Mouse (Mus musculus) liver, embryonic 14.5 days (tissue): ENCODE results near the gene P2ry6.

Experiments
- CTCF ChIP-seq: IDR thresholded peaks from 2 replicates; pipeline ENCODE4 v1.5.1; 2016; ENCODE audit warnings: antibody characterized with exemption, low read depth, control low read depth
- EP300 ChIP-seq: IDR thresholded peaks from 2 replicates; pipeline ENCODE4 v1.6.1; 2016; ENCODE audit warnings: antibody characterized with exemption, low read depth

DNA sequence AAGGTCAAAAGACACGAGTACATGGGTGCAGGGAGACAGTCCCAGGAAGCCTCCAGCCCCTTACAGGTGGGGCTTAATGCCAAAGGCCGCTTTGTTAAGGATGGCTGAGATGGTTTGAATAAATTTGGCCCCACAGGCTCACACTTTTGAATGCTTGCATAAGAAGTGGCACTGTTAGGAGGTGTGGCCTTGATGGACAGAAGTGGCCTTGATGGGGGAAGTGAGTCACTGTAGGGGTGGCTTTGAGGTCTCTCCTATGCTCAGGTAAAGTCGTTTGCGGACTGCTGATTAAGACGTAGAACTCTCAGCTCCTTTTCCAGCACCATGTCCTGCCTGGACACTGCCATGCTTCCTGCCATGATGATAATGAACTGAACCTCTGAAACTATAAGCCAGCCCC, 76.6 kb downstream of the P2ry6 start:
- no peak for TF ChIP-seq CTCF
- no peak for TF ChIP-seq EP300
